Comparison of ENCODE assay signal across 16 mouse cellular contexts in the genomic region with DNA sequence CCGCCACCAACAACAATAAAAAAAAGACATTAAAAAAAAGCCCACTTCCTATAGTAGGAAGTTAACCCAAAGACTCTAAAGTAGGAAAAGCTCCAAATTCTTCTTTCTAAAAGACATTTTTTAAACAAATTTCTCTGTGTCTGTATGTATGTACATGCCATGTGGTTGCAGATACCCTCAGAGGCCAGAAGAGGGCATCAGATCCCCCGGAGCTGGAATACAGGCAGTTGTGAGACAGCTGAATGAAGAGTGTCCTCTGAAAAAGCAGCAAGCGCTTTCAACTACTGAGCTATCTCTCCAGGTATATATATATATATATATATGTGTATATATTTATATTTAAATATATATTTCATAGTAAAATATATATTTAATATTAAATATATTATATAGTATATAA. TPM values are rescaled to one million over a fixed set of nuclear protein-coding genes. Genes with fewer than 3 reads are reported as not detected.
A peak's percentile ranks its signal among the peaks of the same experiment; 100 is the strongest.
DNase-seq lines count a peak whose midpoint lies in the region; ATAC-seq and TF ChIP-seq lines count a peak whose summit lies in the region.
"Had no signal": no experiment of that assay in that cellular context is flagged by ENCODE, and none has a peak within 500 bp of the region (broad histone marks: within the 10 kb centered on the region; RNA-seq: fewer than 3 reads in every experiment).

No protein-coding gene starts in this region.

- no peaks in the 10 kb centered on the region for H3K27me3 ChIP-seq in liver, embryonic 14.5 days (ENCODE audit: control insufficient read depth, insufficient read depth, low read length)
- peaks cover 6% of the 10 kb centered on the region; the same call in 1 of the 2 replicates for H3K27me3 ChIP-seq in liver, embryonic 12.5 days (replicated peaks)
- no peaks in the 10 kb centered on the region for H3K27me3 ChIP-seq in neural tube, embryonic 15.5 days (replicated peaks)
- H3K27me3 ChIP-seq: liver, embryonic 15.5 days; neural tube, embryonic 13.5 days had no signal

- no peak overlapping the region for H3K4me3 ChIP-seq in liver, embryonic 14.5 days (ENCODE audit: insufficient read depth in 1 of 2, low read depth in 2 of 2, low read length in 2 of 2)
- no peak overlapping the region for H3K4me3 ChIP-seq in liver, embryonic 12.5 days
- H3K4me3 ChIP-seq in ES-E14 (ENCODE audit: insufficient read depth in 1 of 2, low read depth in 1 of 2, low read length in 2 of 2, poor library complexity in 1 of 2, severe bottlenecking in 1 of 2): no peak overlapping the region
- no peak overlapping the region for H3K4me3 ChIP-seq in neural tube, embryonic 15.5 days (replicated peaks)
- H3K4me3 ChIP-seq: embryonic facial prominence, embryonic 12.5 days; hindbrain, embryonic 10.5 days; liver, embryonic 15.5 days; neural tube, embryonic 13.5 days had no signal

- H3K9me3 ChIP-seq in liver, embryonic 14.5 days (ENCODE audit: control insufficient read depth, low read length): no peaks in the 10 kb centered on the region
- H3K9me3 ChIP-seq in liver, embryonic 12.5 days (replicated peaks): no peaks in the 10 kb centered on the region
- no peaks in the 10 kb centered on the region for H3K9me3 ChIP-seq in ES-E14 (ENCODE audit: control insufficient read depth, insufficient read depth, low read depth, low read length)
- H3K9me3 ChIP-seq in neural tube, embryonic 15.5 days (replicated peaks): no peaks in the 10 kb centered on the region
- H3K9me3 ChIP-seq: embryonic facial prominence, embryonic 12.5 days; hindbrain, embryonic 10.5 days; liver, embryonic 15.5 days; neural tube, embryonic 13.5 days had no signal

- no peak for TF ChIP-seq EP300 in liver, embryonic 14.5 days (IDR thresholded peaks at IDR 0.05; ENCODE audit: low read depth)

- H3K9ac ChIP-seq in liver, embryonic 14.5 days (replicated peaks): no peak overlapping the region
- no peak overlapping the region for H3K9ac ChIP-seq in liver, embryonic 12.5 days
- no peak overlapping the region for H3K9ac ChIP-seq in ES-E14 (ENCODE audit: insufficient read depth, low read depth, low read length, poor library complexity, severe bottlenecking)
- no peak overlapping the region for H3K9ac ChIP-seq in neural tube, embryonic 15.5 days (replicated peaks)
- H3K9ac ChIP-seq: embryonic facial prominence, embryonic 12.5 days; liver, embryonic 15.5 days; neural tube, embryonic 13.5 days had no signal

- H3K36me3 ChIP-seq in liver, embryonic 14.5 days (replicated peaks; ENCODE audit: control insufficient read depth, insufficient read depth, low read depth): no peaks in the 10 kb centered on the region
- no peaks in the 10 kb centered on the region for H3K36me3 ChIP-seq in liver, embryonic 12.5 days
- no peaks in the 10 kb centered on the region for H3K36me3 ChIP-seq in ES-E14 (ENCODE audit: control insufficient read depth, insufficient read depth, low read length, poor library complexity, severe bottlenecking)
- H3K36me3 ChIP-seq in neural tube, embryonic 15.5 days: no peaks in the 10 kb centered on the region; the same call in 1 of the 2 replicates
- H3K36me3 ChIP-seq: embryonic facial prominence, embryonic 12.5 days; hindbrain, embryonic 10.5 days; liver, embryonic 15.5 days; neural tube, embryonic 13.5 days had no signal

- no peak overlapping the region for H3K4me2 ChIP-seq in liver, embryonic 14.5 days (ENCODE audit: low read depth)
- H3K4me2 ChIP-seq in liver, embryonic 12.5 days: no peak overlapping the region
- no peak overlapping the region for H3K4me2 ChIP-seq in neural tube, embryonic 15.5 days
- H3K4me2 ChIP-seq: embryonic facial prominence, embryonic 12.5 days; liver, embryonic 15.5 days; midbrain, embryonic 11.5 days; neural tube, embryonic 13.5 days had no signal

- no peaks in the 10 kb centered on the region for H3K4me1 ChIP-seq in liver, embryonic 14.5 days (replicated peaks; ENCODE audit: control insufficient read depth in 2 of 2, insufficient read depth in 2 of 2, low read length in 1 of 2)
- no peaks in the 10 kb centered on the region for H3K4me1 ChIP-seq in liver, embryonic 12.5 days
- 0 out of 4 replicates have a peak, but pooled peaks cover 0 to 3% of the 10 kb centered on the region in 2 experiments for H3K4me1 ChIP-seq in ES-E14 (ENCODE audit: control insufficient read depth in 2 of 2, insufficient read depth in 2 of 2, low read length in 2 of 2, poor library complexity in 1 of 2)
- H3K4me1 ChIP-seq in neural tube, embryonic 15.5 days: no peaks in the 10 kb centered on the region
- H3K4me1 ChIP-seq: embryonic facial prominence, embryonic 12.5 days had no signal

- in situ Hi-C loops in ES-E14 (cut with MboI; ENCODE audit: low sequenced_read_pairs in 2 of 2, unreplicated experiment in 2 of 2): no loop called here

- TF ChIP-seq CTCF in liver, embryonic 14.5 days (IDR thresholded peaks at IDR 0.05; ENCODE audit: low read depth): peak; percentile 26

- no peak for ATAC-seq in CD4-positive, CD25-positive, alpha-beta regulatory T cell, adult 4 months
- no peak for ATAC-seq in liver, embryonic 14.5 days (ENCODE audit: insufficient read depth)
- ATAC-seq in liver, embryonic 12.5 days: no peak
- no peak for ATAC-seq in neural tube, embryonic 15.5 days (ENCODE audit: low FRiP score)
- ATAC-seq: forebrain, embryonic 14.5 days had no signal

- peak; percentile 13 for DNase-seq in CD4-positive, CD25-positive, alpha-beta regulatory T cell, adult 2 months (ENCODE audit: low read depth, low spot score)
- DNase-seq in liver, embryonic 14.5 days (ENCODE audit: low read depth in 3 of 3, low spot score in 3 of 3): no peak
- DNase-seq in ES-E14 (ENCODE audit: low read depth, low spot score): no peak
- peak; percentile 20 for DNase-seq in forelimb bud, embryonic 11.5 days (ENCODE audit: low read depth, low spot score)
- DNase-seq in cerebellum, postnatal 14 days: no peak
- DNase-seq: kidney, postnatal 14 days had no signal

- no peak overlapping the region for H3K27ac ChIP-seq in liver, embryonic 14.5 days
- H3K27ac ChIP-seq in liver, embryonic 12.5 days: no peak overlapping the region
- H3K27ac ChIP-seq in ES-E14 (ENCODE audit: insufficient read depth, low read depth, low read length, poor library complexity, severe bottlenecking): no peak overlapping the region
- no peak overlapping the region for H3K27ac ChIP-seq in neural tube, embryonic 15.5 days (replicated peaks)
- H3K27ac ChIP-seq: embryonic facial prominence, embryonic 12.5 days; hindbrain, embryonic 10.5 days; liver, embryonic 15.5 days; neural tube, embryonic 13.5 days had no signal

- 69% methylated on average over 3 of the region's 3 CpGs for WGBS in liver, embryonic 14.5 days (ENCODE audit: insufficient replicate concordance)
- WGBS in liver, embryonic 12.5 days (ENCODE audit: insufficient replicate concordance): 68% methylated on average over 3 of the region's 3 CpGs
- WGBS in neural tube, embryonic 15.5 days: 89% methylated on average over 3 of the region's 3 CpGs

TF ChIP-seq in ES-E14, 5 proteins besides CTCF, POLR2A, EP300 and RAD21:
- TF ChIP-seq CHD2 (IDR thresholded peaks at IDR 0.05; ENCODE audit: low read depth, low read length): no peak
- TF ChIP-seq ZC3H11A (IDR thresholded peaks at IDR 0.05; ENCODE audit: borderline replicate concordance, low read depth, low read length): 0 out of 2 replicates have a peak, but pooled peaks have one; percentile 37
- no peak for TF ChIP-seq ZNF384 (IDR thresholded peaks at IDR 0.05; ENCODE audit: low read depth, low read length)

RNA-seq across cellular contexts. Expression of gene Frrs1l, which starts 31.1 kb away (rescaled TPM):
- polyA plus RNA-seq in CD4-positive, CD25-positive, alpha-beta regulatory T cell, adult 4 months (2017; shearing (Covaris generic)): not detected
- polyA plus RNA-seq in liver, embryonic 14.5 days (2012; rRNA removed): under 0.01 and 0.01 TPM in 2 replicates
- polyA plus RNA-seq in liver, embryonic 14.5 days (2014; fragmentation: Nextera tagmentation; extraction: Ambion mirVana): not detected in 2 replicates
- polyA plus RNA-seq in liver, embryonic 12.5 days (2016; fragmentation: Nextera tagmentation; extraction: Ambion mirVana): 0.06 TPM in 1 of 2 replicates, not detected in the other
- 0.48 and 0.54 TPM in 2 replicates for total RNA-seq in ES-E14 (2012; rRNA removed)
- polyA plus RNA-seq in neural tube, embryonic 15.5 days (2015; fragmentation: Nextera tagmentation; extraction: Ambion mirVana): 21.8 and 26.1 TPM in 2 replicates
- polyA plus RNA-seq: gonadal fat pad, adult 2 months had no signal

Comparison
In these comparisons a context has a peak if more than half of its experiments do, and no peak if none do; other contexts are left out.
1. DNase-seq: peak in CD4-positive, CD25-positive, alpha-beta regulatory T cell, adult 2 months (single experiment) and forelimb bud, embryonic 11.5 days (single experiment); none in liver, embryonic 14.5 days (0 of 3), ES-E14 (single experiment) and cerebellum, postnatal 14 days (0 of 2).
2. RNA of gene Frrs1l, which starts 31.1 kb away (polyA plus RNA-seq): 21.8 to 26.1 TPM in neural tube, embryonic 15.5 days; 0.06 TPM in liver, embryonic 12.5 days, not detected in CD4-positive, CD25-positive, alpha-beta regulatory T cell, adult 4 months and under 0.01 to 0.01 TPM in liver, embryonic 14.5 days; every median in the first group is over 10 times any median in the second.